Mouse (Mus musculus) heart, adult 2 months (tissue): ENCODE results near the gene Olfr635. TPM values are rescaled to one million over a fixed set of nuclear protein-coding genes. Genes with fewer than 3 reads are reported as not detected.

Source experiments
- DNase-seq, 2 experiments: peaks; one replicate each; pipeline ENCODE4 v3.0.0; 2021
- H3K27ac ChIP-seq: fragments of 200-600 bp; 2 replicates; pipeline ENCODE4 v1.8.1; 2022
- H3K27me3 ChIP-seq: fragments of 200-500 bp; 2 replicates; pipeline ENCODE4 v1.6.1; 2012; ENCODE audit warnings: mild to moderate bottlenecking, low read length, inconsistent platforms, mixed read lengths; ENCODE audit not compliant: control insufficient read depth, insufficient read depth
- H3K36me3 ChIP-seq: fragments of 200-500 bp; 2 replicates; pipeline ENCODE4 v1.6.1; 2012; ENCODE audit warnings: low read length, inconsistent platforms; ENCODE audit not compliant: control insufficient read depth, insufficient read depth
- H3K4me1 ChIP-seq: fragments of 200-500 bp; 2 replicates; pipeline ENCODE4 v1.6.1; 2011; ENCODE audit warnings: low read length; ENCODE audit not compliant: control insufficient read depth, insufficient read depth
- H3K4me3 ChIP-seq: fragments of 200-600 bp; 2 replicates; pipeline ENCODE4 v1.8.1; 2022
- H3K79me2 ChIP-seq: fragments of 200-500 bp; replicated peaks from 2 replicates; pipeline ENCODE4 v1.6.1; 2012; ENCODE audit warnings: mild to moderate bottlenecking, inconsistent platforms, low read length, moderate library complexity, mixed read lengths; ENCODE audit not compliant: control insufficient read depth, insufficient read depth
- H3K9ac ChIP-seq: fragments of 200-500 bp; 2 replicates; pipeline ENCODE4 v1.6.1; 2012; ENCODE audit warnings: low read depth, mild to moderate bottlenecking, control low read depth, inconsistent platforms, low read length, mixed read lengths
- CTCF ChIP-seq: fragments of 200-600 bp; IDR thresholded peaks from 2 replicates; pipeline ENCODE4 v1.8.1; 2022; ENCODE audit warnings: antibody characterized with exemption, mild to moderate bottlenecking, moderate library complexity
- EP300 ChIP-seq: fragments of 200-500 bp; IDR thresholded peaks from 2 replicates; pipeline ENCODE4 v1.6.1; 2011; ENCODE audit warnings: low read depth, low read length, control low read depth; ENCODE audit not compliant: insufficient read depth
- POLR2A ChIP-seq: fragments of 200-500 bp; IDR thresholded peaks from 2 replicates; pipeline ENCODE4 v1.6.1; 2011; ENCODE audit warnings: mild to moderate bottlenecking, low read depth, low read length, control low read depth; ENCODE audit not compliant: insufficient read depth
- WGBS: fragments of 180-500 bp; shearing (Covaris S2); methylation state at CpG from one replicate; pipeline ENCODE4 v1.1.7; 2018; 5-methylcytosine and 5-hydroxymethylcytosine counted together
- intact Hi-C: fragments of 180-260 bp; cut with DNase I; formaldehyde crosslinking; loops from one replicate; pipeline ENCODE4 v1.15.1; 2025
- polyA plus RNA-seq: library from polyadenylated mRNA; depleted of rRNA; stranded (reverse); fragments of >200 nt; gene quantifications from 2 replicates; pipeline ENCODE4 v1.2.3, GENCODE M21; 2012
- total RNA-seq, 2 experiments: library from RNA; stranded (reverse); gene quantifications; 2 replicates each; pipeline ENCODE4 v1.2.3; 2021

Gene Olfr635
- total and polyA plus RNA-seq, 3 experiments = not detected

- H3K9ac ChIP-seq = no peak overlapping the region
- WGBS = 20% methylated on average over 1 of the region's 1 CpGs
Observed at GRCm38 (mm10) chr7:103971782-103972181, 830 bp downstream of the Olfr635 start.

GRCm38 (mm10) chr7:103998446-103998845, 27.5 kb downstream of the Olfr635 start, which contains the start of gene Olfr638:
TSS of gene Olfr638 (plus strand) at chr7:103998746.
- no peak for DNase-seq
- TF ChIP-seq POLR2A = no peak
- TF ChIP-seq CTCF = no peak
- no peak for TF ChIP-seq EP300
- intact Hi-C loops = no loop called here
- Histone ChIP-seq H3K36me3 (no peaks in the 10 kb centered on the region), H3K79me2 (no peaks in the 10 kb centered on the region), H3K9ac (no peak within 1 kb of the TSS), H3K27ac (no peak within 1 kb of the TSS), H3K4me1 (no peaks in the 10 kb centered on the region), H3K4me3 (no peak within 1 kb of the TSS), H3K27me3 (no peaks in the 10 kb centered on the region)

More at GRCm38 (mm10) chr7:103971782-103972181, 830 bp downstream of the Olfr635 start:
- Histone ChIP-seq H3K36me3 (no peaks in the 10 kb centered on the region), H3K79me2 (no peaks in the 10 kb centered on the region), H3K4me1 (no peaks in the 10 kb centered on the region), H3K4me3 (no peak overlapping the region), H3K27ac (no peak overlapping the region), H3K27me3 (no peaks in the 10 kb centered on the region)
- TF ChIP-seq CTCF (no peak), POLR2A (no peak), EP300 (no peak)
- DNase-seq = no peak
- intact Hi-C loops = no loop called here

- intact Hi-C loops = no loop called here
- Histone ChIP-seq H3K9ac (no peak overlapping the region), H3K27ac (no peak overlapping the region), H3K4me3 (no peak overlapping the region), H3K79me2 (no peaks in the 10 kb centered on the region), H3K36me3 (no peaks in the 10 kb centered on the region), H3K4me1 (no peaks in the 10 kb centered on the region), H3K27me3 (no peaks in the 10 kb centered on the region)
- no peak for DNase-seq
- TF ChIP-seq EP300 = no peak
- TF ChIP-seq POLR2A = no peak
- no peak for TF ChIP-seq CTCF
Observed at GRCm38 (mm10) chr7:103999124-103999523, 28.2 kb downstream of the Olfr635 start.

- H3K4me3 ChIP-seq = no peak within 1 kb of the TSS
Observed at GRCm38 (mm10) chr7:104017203-104017602, 46.3 kb downstream of the Olfr635 start, which contains the start of gene Olfr639. TSS of gene Olfr639 (minus strand) at chr7:104017303.

GRCm38 (mm10) chr7:104018953-104019352, 48.0 kb downstream of the Olfr635 start:
- DNase-seq = no peak
- H3K27me3 ChIP-seq = no peaks in the 10 kb centered on the region
- H3K4me3 ChIP-seq = no peak overlapping the region
- WGBS = 76% methylated on average over 1 of the region's 1 CpGs
- no peaks in the 10 kb centered on the region for H3K36me3 ChIP-seq
- TF ChIP-seq POLR2A (no peak), CTCF (no peak), EP300 (no peak)
- no peaks in the 10 kb centered on the region for H3K4me1 ChIP-seq
- no peaks in the 10 kb centered on the region for H3K79me2 ChIP-seq
- no peak overlapping the region for H3K9ac ChIP-seq
- no peak overlapping the region for H3K27ac ChIP-seq
- intact Hi-C loops = no loop called here

More at GRCm38 (mm10) chr7:104017203-104017602, 46.3 kb downstream of the Olfr635 start, which contains the start of gene Olfr639:
- no peak for DNase-seq
- H3K36me3 ChIP-seq = no peaks in the 10 kb centered on the region
- H3K79me2 ChIP-seq = no peaks in the 10 kb centered on the region
- intact Hi-C loops = no loop called here
- H3K9ac ChIP-seq = no peak within 1 kb of the TSS
- H3K27me3 ChIP-seq = no peaks in the 10 kb centered on the region
- no peak for TF ChIP-seq EP300
- TF ChIP-seq CTCF = no peak
- H3K27ac ChIP-seq = no peak within 1 kb of the TSS
- no peaks in the 10 kb centered on the region for H3K4me1 ChIP-seq

GRCm38 (mm10) chr7:104021651-104022050, 50.7 kb downstream of the Olfr635 start:
- TF ChIP-seq POLR2A (no peak), CTCF (no peak), EP300 (no peak)
- 83% methylated on average over 6 of the region's 6 CpGs for WGBS

More at GRCm38 (mm10) chr7:104021651-104022050, 50.7 kb downstream of the Olfr635 start:
- H3K4me3 ChIP-seq = no peak overlapping the region
- H3K36me3 ChIP-seq = no peaks in the 10 kb centered on the region
- no peaks in the 10 kb centered on the region for H3K4me1 ChIP-seq
- DNase-seq = no peak
- H3K27ac ChIP-seq = no peak overlapping the region
- H3K79me2 ChIP-seq = no peaks in the 10 kb centered on the region
- H3K27me3 ChIP-seq = no peaks in the 10 kb centered on the region
- intact Hi-C loops = no loop called here
- no peak overlapping the region for H3K9ac ChIP-seq
